Mouse (Mus musculus) hindbrain, embryonic 14.5 days (tissue): ENCODE results near the gene Gusb. TPM values are rescaled to one million over a fixed set of nuclear protein-coding genes. Genes with fewer than 3 reads are reported as not detected.

Experiments used
- ATAC-seq: fragments of 200-750 bp; cut with Nextera tagmentation; 2 replicates; pipeline ENCODE4 v1.8.0; 2017; ENCODE audit warnings: moderate number of reproducible peaks, mild to moderate bottlenecking, moderate TSS enrichment, moderate library complexity; ENCODE audit not compliant: low FRiP score
- DNase-seq: peaks from one replicate; pipeline ENCODE4 v3.0.0-alpha.2; 2015; ENCODE audit warnings: low spot score
- H3K27ac ChIP-seq: fragments of 300-500 bp; sonication (generic); 2 replicates; pipeline ENCODE4 v1.5.1; 2014; ENCODE audit warnings: mild to moderate bottlenecking, moderate library complexity
- H3K27me3 ChIP-seq: fragments of 300-500 bp; sonication (generic); 2 replicates; pipeline ENCODE4 v1.6.1; 2014; ENCODE audit warnings: mild to moderate bottlenecking, low read length, mixed read lengths; ENCODE audit not compliant: control insufficient read depth, insufficient read depth
- H3K36me3 ChIP-seq: fragments of 300-500 bp; sonication (generic); replicated peaks from 2 replicates; pipeline ENCODE4 v1.6.1; 2014; ENCODE audit not compliant: control insufficient read depth, insufficient read depth
- H3K4me1 ChIP-seq: fragments of 300-500 bp; sonication (generic); replicated peaks from 2 replicates; pipeline ENCODE4 v1.6.1; 2014; ENCODE audit warnings: antibody characterized with exemption, low read length, mixed read lengths; ENCODE audit not compliant: control insufficient read depth, insufficient read depth
- H3K4me2 ChIP-seq: fragments of 300-500 bp; sonication (generic); replicated peaks from 2 replicates; pipeline ENCODE4 v1.6.1; 2014; ENCODE audit warnings: mild to moderate bottlenecking, moderate library complexity
- H3K4me3 ChIP-seq: fragments of 300-500 bp; sonication (generic); replicated peaks from 2 replicates; pipeline ENCODE4 v1.5.1; 2014; ENCODE audit warnings: mild to moderate bottlenecking, low read length
- H3K9ac ChIP-seq: fragments of 300-500 bp; sonication (generic); 2 replicates; pipeline ENCODE4 v1.6.1; 2014
- H3K9me3 ChIP-seq: fragments of 300-500 bp; sonication (generic); 2 replicates; pipeline ENCODE4 v1.6.1; 2016; ENCODE audit warnings: low read length; ENCODE audit not compliant: control insufficient read depth
- WGBS: fragments of 180-500 bp; shearing (Covaris S2); extraction: QIAGEN DNeasy Blood & Tissue Kit; methylation state at CpG from one replicate; pipeline ENCODE4 v1.1.7; 2014; 5-methylcytosine and 5-hydroxymethylcytosine counted together
- polyA plus RNA-seq: library from polyadenylated mRNA; unstranded; fragments of >200 nt; fragmentation: Nextera tagmentation; extraction: Ambion mirVana; gene quantifications from 2 replicates; pipeline ENCODE4 v1.2.1, GENCODE M21; 2014

Gusb gene
- polyA plus RNA-seq = 36.4 and 37.0 TPM in 2 replicates

DNA sequence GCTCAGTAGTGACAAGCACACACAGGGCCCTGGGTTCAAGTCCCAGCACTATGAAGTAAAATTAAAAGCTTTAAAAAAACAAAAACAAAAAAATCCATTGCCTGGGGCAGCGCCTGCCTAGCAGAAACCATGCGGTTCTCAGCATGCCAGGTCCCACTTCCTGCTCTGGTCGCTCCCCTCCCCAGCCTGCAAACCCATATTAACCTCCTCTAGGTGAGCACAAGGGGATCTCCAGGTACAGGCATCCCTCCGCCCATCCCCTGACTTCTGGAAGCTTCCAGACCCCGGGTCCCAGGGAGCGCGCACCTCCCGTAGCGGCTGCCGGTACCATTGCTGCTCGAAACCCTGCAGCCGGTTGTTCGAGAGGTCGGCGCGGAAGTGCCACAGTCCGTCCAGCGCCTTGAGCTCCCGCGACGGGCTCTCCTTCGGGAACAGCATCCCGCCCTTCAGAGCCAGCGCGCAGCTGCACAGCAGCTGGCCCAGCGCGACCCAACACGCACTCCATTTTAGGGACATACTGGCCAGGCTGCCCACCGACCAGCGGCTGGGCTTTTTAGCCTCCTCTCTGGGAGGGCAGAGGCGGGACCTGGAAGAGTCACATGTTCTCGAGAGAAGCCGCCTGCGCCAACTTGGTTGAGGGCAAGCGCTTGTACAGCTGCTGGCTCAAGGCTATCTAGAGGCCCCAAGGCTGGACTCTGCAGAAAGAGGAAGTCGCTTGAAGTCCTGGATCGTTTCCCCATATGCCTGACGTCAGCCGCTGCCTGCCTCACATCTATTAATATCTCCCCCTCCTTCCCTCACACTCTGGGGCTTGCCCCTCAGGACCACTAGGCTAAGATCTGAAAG lies at the start of gene Gusb:
Gusb (minus strand) TSS at position 749 of the 846 bp plus-strand sequence.
- H3K4me1 ChIP-seq = peaks cover 9% of the 10 kb centered on the region; the same call in 1 of the 2 replicates
- H3K4me2 ChIP-seq = peak within 1 kb of the TSS; percentile 71
- DNase-seq (peak; percentile 70), ATAC-seq (peak; percentile 81)
- H3K9ac ChIP-seq = peak within 1 kb of the TSS; percentile 75
- peak within 1 kb of the TSS; percentile 50 for H3K4me3 ChIP-seq
- 1% methylated on average over 39 of the region's 39 CpGs for WGBS
- no peaks in the 10 kb centered on the region for H3K27me3 ChIP-seq
- no peaks in the 10 kb centered on the region; the same call in 1 of the 2 replicates for H3K36me3 ChIP-seq
- no peak within 1 kb of the TSS for H3K27ac ChIP-seq
- H3K9me3 ChIP-seq = peaks cover 9% of the 10 kb centered on the region; the same call in 1 of the 2 replicates

DNA sequence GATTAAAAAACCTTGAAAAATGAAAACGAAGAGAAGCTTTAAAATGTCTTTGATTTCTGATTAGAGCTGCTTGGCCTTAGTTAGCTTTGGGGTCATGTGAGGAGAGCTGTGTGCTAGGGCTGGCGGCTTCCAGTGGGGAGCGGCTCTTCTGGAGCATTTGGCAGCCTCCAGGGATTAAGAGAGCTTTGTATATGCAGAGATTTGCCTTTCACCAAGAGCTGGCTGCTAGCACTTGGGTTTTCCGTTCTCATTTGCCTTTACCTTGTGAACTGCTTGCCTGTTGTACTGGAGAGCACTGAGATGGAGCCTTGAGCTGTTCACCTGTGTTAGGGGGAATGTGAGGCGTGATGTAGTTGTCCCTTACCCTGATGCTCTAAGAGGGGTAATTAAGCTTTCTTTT lies 49.7 kb upstream of the Gusb start:
- Histone ChIP-seq H3K9me3 (no peaks in the 10 kb centered on the region), H3K4me3 (no peak overlapping the region), H3K4me1 (no peaks in the 10 kb centered on the region), H3K27ac (no peak overlapping the region), H3K4me2 (no peak overlapping the region), H3K36me3 (peaks cover 53% of the 10 kb centered on the region), H3K9ac (no peak overlapping the region), H3K27me3 (no peaks in the 10 kb centered on the region)
- DNase-seq (no peak), ATAC-seq (no peak)
- WGBS = 75% methylated on average over 5 of the region's 5 CpGs

- Histone ChIP-seq H3K9me3 (no peaks in the 10 kb centered on the region), H3K36me3 (peaks cover 64% of the 10 kb centered on the region), H3K4me3 (no peak overlapping the region), H3K4me1 (no peaks in the 10 kb centered on the region), H3K27ac (no peak overlapping the region), H3K9ac (no peak overlapping the region), H3K4me2 (no peak overlapping the region), H3K27me3 (no peaks in the 10 kb centered on the region)
- no peak for DNase-seq
- 90% methylated on average over 15 of the region's 15 CpGs for WGBS
- ATAC-seq = no peak
Observed at GRCm38 (mm10) chr5:130051073-130051860, 48.4 kb upstream of the Gusb start.

DNA sequence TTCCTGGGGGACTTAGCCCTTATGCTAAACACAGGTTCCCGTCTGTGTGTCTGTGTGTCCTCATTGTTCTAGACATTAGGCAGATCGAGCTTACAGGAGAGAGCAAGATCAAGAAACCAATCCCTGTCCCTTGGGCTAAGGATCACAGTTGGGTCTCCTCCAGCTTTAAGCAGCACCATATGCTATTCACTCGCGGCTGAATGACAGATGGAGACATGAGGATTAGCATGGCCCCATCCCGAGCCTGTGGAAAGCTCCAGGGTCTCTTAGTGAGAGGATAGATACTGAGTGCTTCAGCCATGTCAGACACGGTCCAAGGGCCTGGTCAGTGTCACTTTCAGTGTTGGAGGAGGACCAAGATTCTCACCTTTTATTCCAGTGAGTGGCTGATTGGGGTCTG lies 47.6 kb upstream of the Gusb start:
- H3K4me1 ChIP-seq = no peaks in the 10 kb centered on the region
- H3K9ac ChIP-seq = no peak overlapping the region
- no peak for ATAC-seq
- H3K4me2 ChIP-seq = no peak overlapping the region
- H3K4me3 ChIP-seq = no peak overlapping the region
- H3K9me3 ChIP-seq = no peaks in the 10 kb centered on the region
- no peaks in the 10 kb centered on the region for H3K27me3 ChIP-seq
- peaks cover 73% of the 10 kb centered on the region for H3K36me3 ChIP-seq
- no peak overlapping the region for H3K27ac ChIP-seq
- WGBS = 52% methylated on average over 6 of the region's 6 CpGs
- no peak for DNase-seq

DNA sequence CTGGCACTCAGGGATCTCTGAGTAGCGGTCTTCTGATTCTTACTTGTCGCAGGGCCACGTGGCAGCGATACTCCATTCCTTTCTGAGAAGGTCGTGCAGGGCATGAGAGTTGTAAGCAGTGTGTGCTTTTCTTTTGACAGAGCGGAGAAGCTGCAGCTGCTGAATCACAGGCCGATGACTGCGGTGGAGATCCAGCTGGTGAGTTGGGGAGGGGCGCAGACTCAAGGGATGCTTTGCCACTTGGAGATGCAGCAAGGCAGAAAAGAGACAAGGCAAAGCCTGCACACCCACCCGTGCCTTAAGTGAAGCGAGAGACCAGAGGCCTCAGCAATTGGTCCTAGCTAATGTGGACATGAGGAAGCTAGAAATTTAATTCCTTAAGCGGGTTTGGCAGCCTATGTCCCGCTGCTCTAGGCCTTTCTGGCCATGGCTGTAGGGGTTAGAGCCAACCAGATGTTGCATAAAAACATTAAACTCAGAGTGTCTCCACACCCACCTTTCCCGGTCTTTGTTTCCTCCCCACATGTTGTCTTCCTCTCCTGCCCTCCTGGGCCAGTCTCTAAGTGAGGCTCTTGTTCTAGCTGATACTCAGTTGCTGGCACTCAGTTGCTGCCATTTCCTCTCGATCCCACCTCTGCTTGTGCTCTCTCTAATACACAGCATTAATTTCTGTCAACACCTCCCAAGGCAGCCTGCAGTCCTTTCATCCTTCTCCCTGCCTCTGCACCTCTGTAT lies 46.1 kb upstream of the Gusb start:
- Histone ChIP-seq H3K4me3 (no peak overlapping the region), H3K9ac (no peak overlapping the region), H3K27ac (peak overlapping the region; percentile 9; the same call in 1 of the 2 replicates), H3K36me3 (peaks cover 71% of the 10 kb centered on the region), H3K4me1 (no peaks in the 10 kb centered on the region), H3K9me3 (no peaks in the 10 kb centered on the region), H3K4me2 (no peak overlapping the region), H3K27me3 (no peaks in the 10 kb centered on the region)
- 81% methylated on average over 15 of the region's 15 CpGs for WGBS
- ATAC-seq = no peak
- no peak for DNase-seq

DNA sequence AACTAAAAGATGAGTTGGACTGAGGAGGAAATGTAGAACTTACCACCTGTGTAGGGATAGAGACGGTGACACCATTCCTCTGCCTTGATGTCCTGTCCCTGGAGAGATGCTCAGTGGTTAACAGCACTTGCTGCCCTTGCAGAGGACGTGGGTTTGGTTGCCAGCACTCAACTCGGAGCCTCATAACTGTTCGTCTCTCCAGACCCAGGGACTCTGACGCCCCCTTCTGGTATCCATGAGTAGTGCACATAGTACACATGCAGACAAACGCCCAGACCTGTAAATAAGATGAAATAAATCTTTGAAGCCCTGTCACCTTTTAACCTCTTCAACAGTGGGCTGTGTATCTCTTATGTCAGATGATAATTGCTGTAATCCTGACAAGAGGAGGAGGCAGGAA lies 44.2 kb upstream of the Gusb start:
- H3K36me3 ChIP-seq = peaks cover 78% of the 10 kb centered on the region
- ATAC-seq = no peak
- WGBS = 82% methylated on average over 6 of the region's 6 CpGs

GRCm38 (mm10) chr5:130046589-130046988 lies 43.7 kb upstream of the Gusb start:
- DNase-seq (no peak), ATAC-seq (no peak)
- no peak overlapping the region for H3K4me2 ChIP-seq
- peaks cover 79% of the 10 kb centered on the region for H3K36me3 ChIP-seq
- no peak overlapping the region for H3K4me3 ChIP-seq
- H3K4me1 ChIP-seq = no peaks in the 10 kb centered on the region
- H3K27ac ChIP-seq = no peak overlapping the region
- H3K9ac ChIP-seq = no peak overlapping the region
- WGBS = 95% methylated on average over 10 of the region's 10 CpGs
- no peaks in the 10 kb centered on the region for H3K9me3 ChIP-seq
- no peaks in the 10 kb centered on the region for H3K27me3 ChIP-seq

More for the DNA sequence above, 44.2 kb upstream of the Gusb start:
- DNase-seq = no peak
- no peaks in the 10 kb centered on the region for H3K4me1 ChIP-seq
- H3K9me3 ChIP-seq = no peaks in the 10 kb centered on the region
- no peak overlapping the region for H3K4me2 ChIP-seq
- H3K9ac ChIP-seq = no peak overlapping the region
- H3K27ac ChIP-seq = no peak overlapping the region
- H3K4me3 ChIP-seq = no peak overlapping the region
- H3K27me3 ChIP-seq = no peaks in the 10 kb centered on the region

- Histone ChIP-seq H3K36me3 (peaks cover 79% of the 10 kb centered on the region), H3K4me3 (no peak overlapping the region), H3K27me3 (no peaks in the 10 kb centered on the region), H3K9me3 (no peaks in the 10 kb centered on the region), H3K27ac (no peak overlapping the region), H3K4me1 (no peaks in the 10 kb centered on the region), H3K9ac (no peak overlapping the region), H3K4me2 (no peak overlapping the region)
- 93% methylated on average over 7 of the region's 7 CpGs for WGBS
- ATAC-seq = no peak
- DNase-seq = no peak
Observed at GRCm38 (mm10) chr5:130046100-130046499, 43.3 kb upstream of the Gusb start.
